Comparison of ENCODE assay signal across 8 mouse cellular contexts in the genomic region with DNA sequence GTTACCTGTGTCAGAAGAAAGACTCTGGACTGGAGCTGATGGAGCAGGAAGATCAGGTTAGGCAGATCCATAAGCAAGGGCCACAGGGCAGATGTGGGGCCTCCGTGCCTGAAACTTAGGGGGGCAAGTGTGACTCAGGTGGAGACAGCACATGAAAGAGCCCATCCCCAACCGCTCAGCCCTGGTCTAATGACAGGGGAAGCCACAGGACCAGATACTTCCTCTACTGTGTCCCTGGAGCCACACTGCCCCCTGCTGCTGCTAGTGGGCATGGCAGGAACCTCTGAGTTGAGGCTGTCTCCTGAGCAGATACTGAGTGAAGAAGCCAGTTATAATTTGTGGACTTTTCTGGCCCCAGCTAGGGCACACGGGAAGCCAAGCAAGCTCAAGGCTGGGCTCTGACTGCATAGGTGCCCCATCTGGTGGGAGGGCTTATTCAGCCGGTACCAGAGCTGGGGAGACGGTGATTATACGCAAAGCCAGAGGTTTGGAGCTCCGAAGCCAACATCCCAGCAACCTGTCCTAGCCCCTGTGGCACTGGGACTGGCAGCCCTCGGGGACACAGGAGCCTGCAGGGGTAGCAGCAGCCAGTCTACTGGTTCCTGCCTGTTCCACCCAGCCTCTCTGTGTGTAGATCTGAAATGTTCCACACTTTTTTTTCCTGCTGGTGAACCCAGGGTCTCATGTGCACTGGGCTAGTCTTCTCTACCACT. TPM values are rescaled to one million over a fixed set of nuclear protein-coding genes. Genes with fewer than 3 reads are reported as not detected.
DNase-seq lines count a peak whose midpoint lies in the region; ATAC-seq and TF ChIP-seq lines count a peak whose summit lies in the region.

No protein-coding gene starts in this region.

- no peaks in the 10 kb centered on the region for H3K9me3 ChIP-seq in embryonic facial prominence, embryonic 14.5 days (ENCODE audit: control insufficient read depth, low read length)
- no peaks in the 10 kb centered on the region for H3K9me3 ChIP-seq in heart, embryonic 10.5 days
- H3K9me3 ChIP-seq in kidney, embryonic 16.5 days (ENCODE audit: low read length), result no peaks in the 10 kb centered on the region

- H3K4me2 ChIP-seq in embryonic facial prominence, embryonic 14.5 days (ENCODE audit: low read depth, low read length), result no peak overlapping the region
- no peak overlapping the region for H3K4me2 ChIP-seq in kidney, embryonic 16.5 days (replicated peaks; ENCODE audit: low read depth, low read length)

- H3K27me3 ChIP-seq in embryonic facial prominence, embryonic 14.5 days (replicated peaks; ENCODE audit: control insufficient read depth, insufficient read depth, low read length), result no peaks in the 10 kb centered on the region
- H3K27me3 ChIP-seq in heart, embryonic 10.5 days (ENCODE audit: insufficient read depth, poor library complexity, severe bottlenecking), result peaks cover 25% of the 10 kb centered on the region; the same call in 1 of the 2 replicates
- H3K27me3 ChIP-seq in kidney, embryonic 16.5 days (ENCODE audit: insufficient read depth, low read length), result no peaks in the 10 kb centered on the region
- no peaks in the 10 kb centered on the region for H3K27me3 ChIP-seq in liver, adult 2 months (ENCODE audit: control insufficient read depth, insufficient read depth, low read length)
- no peaks in the 10 kb centered on the region for H3K27me3 ChIP-seq in splenic B cell, adult 2 months (ENCODE audit: control insufficient read depth, insufficient read depth, low read length, poor library complexity, severe bottlenecking)

- no peak for TF ChIP-seq POLR2A in liver, adult 2 months (IDR thresholded peaks at IDR 0.05; ENCODE audit: extremely low read depth, insufficient read depth, low read length)

- no peaks in the 10 kb centered on the region for H3K36me3 ChIP-seq in embryonic facial prominence, embryonic 14.5 days (ENCODE audit: control insufficient read depth, insufficient read depth, low read length)
- no peaks in the 10 kb centered on the region for H3K36me3 ChIP-seq in heart, embryonic 10.5 days
- H3K36me3 ChIP-seq in kidney, embryonic 16.5 days (ENCODE audit: insufficient read depth, low read length), result no peaks in the 10 kb centered on the region
- H3K36me3 ChIP-seq in liver, adult 2 months (ENCODE audit: control insufficient read depth, insufficient read depth, low read length), result no peaks in the 10 kb centered on the region
- H3K36me3 ChIP-seq in splenic B cell, adult 2 months (ENCODE audit: control insufficient read depth, insufficient read depth, low read length, poor library complexity, severe bottlenecking), result no peaks in the 10 kb centered on the region

- ATAC-seq in embryonic facial prominence, embryonic 14.5 days (ENCODE audit: low read depth), result peak; percentile 84
- ATAC-seq in kidney, embryonic 16.5 days (ENCODE audit: low FRiP score, low TSS enrichment), result peak; percentile 67

- WGBS in embryonic facial prominence, embryonic 14.5 days, result 10% methylated on average over 4 of the region's 8 CpGs
- 44% methylated on average over 8 of the region's 8 CpGs for whole genome bisulfite sequencing in heart, embryonic 10.5 days
- 42% methylated on average over 8 of the region's 8 CpGs for WGBS in kidney, embryonic 16.5 days
- WGBS in liver, adult 2 months, result 42% methylated on average over 8 of the region's 8 CpGs

- peak; percentile 85 for DNase-seq in 3T3-L1 (ENCODE audit: low read depth, low spot score)
- peak; percentile 89 for DNase-seq in adrenal gland, postnatal 25 days
- DNase-seq in embryonic facial prominence, embryonic 14.5 days (ENCODE audit: low spot score), result peak; percentile 77
- DNase-seq in heart, embryonic 10.5 days (ENCODE audit: low spot score), result peak; percentile 94
- DNase-seq in liver, adult 2 months (ENCODE audit: extremely low read depth, low read depth, low spot score), result peak; percentile 46
- DNase-seq in naive thymus-derived CD4-positive, alpha-beta T cell, adult 2 months (ENCODE audit: low read depth), result peak; percentile 90
- peak; percentile 95 for DNase-seq in splenic B cell, adult 2 months (ENCODE audit: low read depth, low spot score)

- H3K9ac ChIP-seq in embryonic facial prominence, embryonic 14.5 days (ENCODE audit: low read depth, low read length), result no peak overlapping the region
- no peak overlapping the region for H3K9ac ChIP-seq in kidney, embryonic 16.5 days (replicated peaks; ENCODE audit: low read length)
- no peak overlapping the region for H3K9ac ChIP-seq in liver, adult 2 months (ENCODE audit: low read depth, low read length)

- TF ChIP-seq CTCF in liver, adult 2 months (IDR thresholded peaks at IDR 0.05; ENCODE audit: low read depth, low read length), result peak; percentile 100

- H3K27ac ChIP-seq in embryonic facial prominence, embryonic 14.5 days (replicated peaks; ENCODE audit: low read depth, low read length), result no peak overlapping the region
- H3K27ac ChIP-seq in heart, embryonic 10.5 days, result no peak overlapping the region
- no peak overlapping the region for H3K27ac ChIP-seq in kidney, embryonic 16.5 days (ENCODE audit: low read length)
- no peak overlapping the region for H3K27ac ChIP-seq in liver, adult 2 months (replicated peaks; ENCODE audit: insufficient read depth, low read depth, low read length)

- no peak overlapping the region for H3K4me3 ChIP-seq in embryonic facial prominence, embryonic 14.5 days (ENCODE audit: low read depth, low read length)
- H3K4me3 ChIP-seq in heart, embryonic 10.5 days, result no peak overlapping the region
- H3K4me3 ChIP-seq in kidney, embryonic 16.5 days (ENCODE audit: low read length), result no peak overlapping the region
- no peak overlapping the region for H3K4me3 ChIP-seq in liver, adult 2 months (ENCODE audit: insufficient read depth, low read depth, low read length)

- H3K4me1 ChIP-seq in embryonic facial prominence, embryonic 14.5 days (ENCODE audit: control insufficient read depth, insufficient read depth, low read length), result no peaks in the 10 kb centered on the region
- H3K4me1 ChIP-seq in heart, embryonic 10.5 days, result peaks cover 15% of the 10 kb centered on the region
- peaks cover 10% of the 10 kb centered on the region for H3K4me1 ChIP-seq in kidney, embryonic 16.5 days (ENCODE audit: insufficient read depth, low read length)
- H3K4me1 ChIP-seq in liver, adult 2 months (ENCODE audit: control insufficient read depth, insufficient read depth, low read length), result no peaks in the 10 kb centered on the region

- H3K79me2 ChIP-seq in liver, adult 2 months (ENCODE audit: control insufficient read depth, insufficient read depth, low read length), result no peaks in the 10 kb centered on the region

RNA-seq across cellular contexts. Expression of gene Cdh15, which starts 17.3 kb away (rescaled TPM):
- 0.55 TPM in 1 of 2 replicates, not detected in the other for total RNA-seq in adrenal gland, postnatal 25 days (2021)
- polyA plus RNA-seq in embryonic facial prominence, embryonic 14.5 days (2014; fragmentation: Nextera tagmentation; extraction: Ambion mirVana), result 34.5 and 40.7 TPM in 2 replicates
- polyA plus RNA-seq in heart, embryonic 10.5 days (2016; fragmentation: Nextera tagmentation; extraction: Ambion mirVana), result 0.41 and 0.79 TPM in 2 replicates
- polyA plus RNA-seq in kidney, embryonic 16.5 days (2015; fragmentation: Nextera tagmentation; extraction: Ambion mirVana), result 1.3 and 1.8 TPM in 2 replicates
- total RNA-seq in liver, adult 2 months (2014; rRNA removed), result 0.07 TPM in 1 of 2 replicates, not detected in the other
- 0.06 and 0.11 TPM in 2 replicates for polyA plus RNA-seq in liver, adult 2 months (2012; rRNA removed)

RNA-seq across cellular contexts. Expression of gene Acsf3, which starts 55.2 kb away (rescaled TPM):
- total RNA-seq in adrenal gland, postnatal 25 days (2021), result 36.6 and 40.9 TPM in 2 replicates
- polyA plus RNA-seq in embryonic facial prominence, embryonic 14.5 days (2014; fragmentation: Nextera tagmentation; extraction: Ambion mirVana), result 14.0 and 17.3 TPM in 2 replicates
- 17.3 and 19.8 TPM in 2 replicates for polyA plus RNA-seq in heart, embryonic 10.5 days (2016; fragmentation: Nextera tagmentation; extraction: Ambion mirVana)
- 22.7 and 22.9 TPM in 2 replicates for polyA plus RNA-seq in kidney, embryonic 16.5 days (2015; fragmentation: Nextera tagmentation; extraction: Ambion mirVana)
- 12.8 and 13.7 TPM in 2 replicates for total RNA-seq in liver, adult 2 months (2014; rRNA removed)
- 38.4 and 39.7 TPM in 2 replicates for polyA plus RNA-seq in liver, adult 2 months (2012; rRNA removed)

Comparison
In these comparisons a context has a peak if more than half of its experiments do, and no peak if none do; other contexts are left out.
1. RNA of gene Cdh15, which starts 17.3 kb away (polyA plus RNA-seq): 34.5 to 40.7 TPM in embryonic facial prominence, embryonic 14.5 days; 1.3 to 1.8 TPM in kidney, embryonic 16.5 days, 0.41 to 0.79 TPM in heart, embryonic 10.5 days and 0.06 to 0.11 TPM in liver, adult 2 months; every median in the first group is over 10 times any median in the second.
2. Peak in every context shown above with its lines, with median percentiles within 50 percentile points of each other: DNase-seq.